8 mouse cellular contexts compared by ENCODE assay signal in genomic region chr7:118993597-118994230, GRCm38 (mm10). TPM values are rescaled to one million over a fixed set of nuclear protein-coding genes. Genes with fewer than 3 reads are reported as not detected.
DNase-seq lines count a peak whose midpoint lies in the region; ATAC-seq and TF ChIP-seq lines count a peak whose summit lies in the region.

No protein-coding gene starts in this region.

- peaks cover 46% of the 10 kb centered on the region for H3K4me1 ChIP-seq in kidney, embryonic 15.5 days
- no peaks in the 10 kb centered on the region for H3K4me1 ChIP-seq in embryonic fibroblast, embryonic 13.5 days (ENCODE audit: control insufficient read depth, insufficient read depth, low read length)
- peaks cover 6% of the 10 kb centered on the region; the same call in 1 of the 2 replicates for H3K4me1 ChIP-seq in intestine, embryonic 14.5 days (replicated peaks; ENCODE audit: control insufficient read depth, insufficient read depth, low read length)
- H3K4me1 ChIP-seq in neural tube, embryonic 12.5 days, result peaks cover 61% of the 10 kb centered on the region

- H3K27ac ChIP-seq in kidney, embryonic 15.5 days, result no peak overlapping the region
- no peak overlapping the region for H3K27ac ChIP-seq in embryonic fibroblast, embryonic 13.5 days (ENCODE audit: insufficient read depth, low read length)
- no peak overlapping the region for H3K27ac ChIP-seq in intestine, embryonic 14.5 days (ENCODE audit: low read depth)
- peak overlapping the region; percentile 72 for H3K27ac ChIP-seq in neural tube, embryonic 12.5 days

- peak overlapping the region; percentile 85 for H3K4me2 ChIP-seq in kidney, embryonic 15.5 days
- peak overlapping the region; percentile 85 for H3K4me2 ChIP-seq in intestine, embryonic 14.5 days (ENCODE audit: low read length)
- H3K4me2 ChIP-seq in neural tube, embryonic 12.5 days (replicated peaks), result peak overlapping the region; percentile 80

- peak overlapping the region; percentile 64 for H3K9ac ChIP-seq in kidney, embryonic 15.5 days
- peak overlapping the region; percentile 66 for H3K9ac ChIP-seq in intestine, embryonic 14.5 days (ENCODE audit: low read length)
- H3K9ac ChIP-seq in neural tube, embryonic 12.5 days, result peak overlapping the region; percentile 74

- TF ChIP-seq POLR2A in embryonic fibroblast, embryonic 13.5 days (IDR thresholded peaks at IDR 0.05; ENCODE audit: low read depth, low read length), result no peak

- WGBS in kidney, embryonic 15.5 days, result 2% methylated on average over 26 of the region's 26 CpGs
- 3% methylated on average over 26 of the region's 26 CpGs for WGBS in intestine, embryonic 14.5 days
- 1% methylated on average over 26 of the region's 26 CpGs for WGBS in neural tube, embryonic 12.5 days

- no peaks in the 10 kb centered on the region for H3K36me3 ChIP-seq in kidney, embryonic 15.5 days
- no peaks in the 10 kb centered on the region for H3K36me3 ChIP-seq in intestine, embryonic 14.5 days (ENCODE audit: control insufficient read depth, insufficient read depth, low read length)
- no peaks in the 10 kb centered on the region for H3K36me3 ChIP-seq in neural tube, embryonic 12.5 days

- no peaks in the 10 kb centered on the region for H3K27me3 ChIP-seq in kidney, embryonic 15.5 days
- H3K27me3 ChIP-seq in intestine, embryonic 14.5 days (replicated peaks; ENCODE audit: control insufficient read depth, insufficient read depth, low read length), result no peaks in the 10 kb centered on the region
- no peaks in the 10 kb centered on the region for H3K27me3 ChIP-seq in neural tube, embryonic 12.5 days (replicated peaks)

- TF ChIP-seq CTCF in embryonic fibroblast, embryonic 13.5 days (IDR thresholded peaks at IDR 0.05; ENCODE audit: borderline replicate concordance, insufficient read depth, low read length), result no peak

- DNase-seq in kidney, adult 18-20 months, result no peak
- DNase-seq in R1 (ENCODE audit: low read depth, low spot score), result peak; percentile 30
- DNase-seq in intestine, embryonic 14.5 days (ENCODE audit: low spot score), result peak; percentile 64
- DNase-seq in adrenal gland, adult 8-10 months, result no peak

- ATAC-seq in kidney, embryonic 15.5 days (replicated peaks; ENCODE audit: low FRiP score), result no peak
- ATAC-seq in intestine, embryonic 14.5 days (replicated peaks; ENCODE audit: low FRiP score, low TSS enrichment, low read depth), result no peak
- ATAC-seq in neural tube, embryonic 12.5 days (ENCODE audit: low FRiP score, low read depth), result peak; percentile 7; the same call in 1 of the 2 replicates
- no peak for ATAC-seq in activated CD4-positive, CD25-positive, alpha-beta regulatory T cell, adult 4 months

- no peaks in the 10 kb centered on the region for H3K9me3 ChIP-seq in kidney, embryonic 15.5 days (replicated peaks)
- no peaks in the 10 kb centered on the region for H3K9me3 ChIP-seq in intestine, embryonic 14.5 days (ENCODE audit: control insufficient read depth, low read length)
- H3K9me3 ChIP-seq in neural tube, embryonic 12.5 days, result no peaks in the 10 kb centered on the region

- H3K4me3 ChIP-seq in kidney, embryonic 15.5 days (replicated peaks), result peak overlapping the region; percentile 62
- peak overlapping the region; percentile 84 for H3K4me3 ChIP-seq in embryonic fibroblast, embryonic 13.5 days (ENCODE audit: insufficient read depth, low read length)
- peak overlapping the region; percentile 63 for H3K4me3 ChIP-seq in intestine, embryonic 14.5 days (ENCODE audit: low read depth, low read length)
- H3K4me3 ChIP-seq in neural tube, embryonic 12.5 days, result peak overlapping the region; percentile 66

RNA-seq across cellular contexts. Expression of gene Gprc5b, which starts 1.3 kb away (rescaled TPM):
- polyA plus RNA-seq in kidney, embryonic 15.5 days (2015; fragmentation: Nextera tagmentation; extraction: Ambion mirVana), result 4.7 and 7.5 TPM in 2 replicates
- polyA plus RNA-seq in embryonic fibroblast, embryonic 13.5 days (2011; ENCODE audit: insufficient read length, low read depth, missing spikeins), result 9.7 and 10.9 TPM in 2 replicates
- 6.0 and 7.9 TPM in 2 replicates for polyA plus RNA-seq in intestine, embryonic 14.5 days (2014; fragmentation: Nextera tagmentation; extraction: Ambion mirVana)
- 10.3 and 14.4 TPM in 2 replicates for polyA plus RNA-seq in neural tube, embryonic 12.5 days (2016; fragmentation: Nextera tagmentation; extraction: Ambion mirVana)
- polyA plus RNA-seq in activated CD4-positive, CD25-positive, alpha-beta regulatory T cell, adult 4 months (2017; shearing (Covaris generic)), result 1 to 10 TPM; 1.5 to 2.3 TPM
- total RNA-seq in adrenal gland, adult 8-10 months (2022), result 100 to 1,000 TPM; 139 to 182 (median 170) TPM

Comparison
In these comparisons a context has a peak if more than half of its experiments do, and no peak if none do; other contexts are left out.
1. DNase-seq: peak in R1 (single experiment) and intestine, embryonic 14.5 days (single experiment); none in kidney, adult 18-20 months (single experiment) and adrenal gland, adult 8-10 months (single experiment).
2. Peak in every context shown above with its lines, with median percentiles within 50 percentile points of each other: H3K4me2 ChIP-seq, H3K4me3 ChIP-seq and H3K9ac ChIP-seq.